Mouse (Mus musculus) left cerebral cortex, adult 11 months (tissue): ENCODE data around the gene Tkt.
"Not testable (repeated sequence)": the region's sequence is repeated elsewhere in the genome, so short reads cannot be mapped to it uniquely, and the experiment has no call there.

Experiments
- DNase-seq: peaks from one replicate; pipeline ENCODE4 v3.0.0; 2022; ENCODE audit warnings: low spot score

Gene Tkt

DNA sequence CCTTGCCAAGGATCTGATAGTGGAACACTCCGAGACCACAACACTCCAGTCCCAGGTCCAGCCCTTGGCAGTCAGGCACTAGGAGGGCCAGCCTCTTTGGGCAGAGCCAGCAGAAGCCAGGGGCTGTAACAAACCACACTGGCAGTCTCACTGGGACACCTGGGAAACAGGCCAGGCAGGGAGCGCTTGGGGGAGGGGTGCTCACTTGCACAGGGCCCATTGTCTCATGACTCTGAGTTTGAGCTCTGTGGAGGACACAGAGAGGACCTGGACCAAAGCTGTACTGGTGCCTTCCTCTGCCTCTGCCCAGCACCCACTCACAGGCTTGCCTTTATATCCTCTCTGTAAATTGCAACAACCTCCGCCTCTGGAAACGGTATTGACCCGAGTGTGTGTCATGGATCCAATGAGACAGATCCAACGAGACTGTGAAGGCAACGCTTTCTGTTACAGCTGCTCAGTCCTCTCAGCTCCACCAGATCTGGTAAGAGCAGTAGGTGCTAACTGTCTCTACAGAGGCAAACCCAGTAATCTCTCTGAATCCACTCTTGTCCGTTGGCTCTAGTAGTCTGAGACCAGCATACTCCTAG is at the start of gene Tkt:
Tkt (plus strand) TSS at position 229 of the 590 bp plus-strand sequence.
- DNase-seq: peak; percentile 82

DNA sequence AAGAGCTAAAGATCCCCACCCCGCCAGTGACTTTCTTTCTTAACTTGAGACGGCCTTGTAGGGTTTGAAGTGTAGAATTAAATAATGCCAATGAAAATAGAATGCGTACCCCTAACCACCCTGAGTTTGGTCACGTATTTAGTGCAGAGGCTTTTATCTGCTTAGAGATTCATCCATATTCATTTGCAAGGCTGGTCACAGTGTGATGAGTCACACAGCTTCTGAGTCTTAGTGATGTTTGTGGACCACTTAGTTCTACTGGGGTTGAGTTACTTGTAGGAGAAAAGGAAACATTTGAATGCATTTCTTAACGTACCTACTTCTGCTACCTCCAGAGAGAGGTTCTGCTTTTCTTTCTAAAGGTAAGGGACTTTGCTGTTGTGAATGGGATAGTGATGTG is 43.2 kb upstream of the Tkt start:
- no peak for DNase-seq

DNA sequence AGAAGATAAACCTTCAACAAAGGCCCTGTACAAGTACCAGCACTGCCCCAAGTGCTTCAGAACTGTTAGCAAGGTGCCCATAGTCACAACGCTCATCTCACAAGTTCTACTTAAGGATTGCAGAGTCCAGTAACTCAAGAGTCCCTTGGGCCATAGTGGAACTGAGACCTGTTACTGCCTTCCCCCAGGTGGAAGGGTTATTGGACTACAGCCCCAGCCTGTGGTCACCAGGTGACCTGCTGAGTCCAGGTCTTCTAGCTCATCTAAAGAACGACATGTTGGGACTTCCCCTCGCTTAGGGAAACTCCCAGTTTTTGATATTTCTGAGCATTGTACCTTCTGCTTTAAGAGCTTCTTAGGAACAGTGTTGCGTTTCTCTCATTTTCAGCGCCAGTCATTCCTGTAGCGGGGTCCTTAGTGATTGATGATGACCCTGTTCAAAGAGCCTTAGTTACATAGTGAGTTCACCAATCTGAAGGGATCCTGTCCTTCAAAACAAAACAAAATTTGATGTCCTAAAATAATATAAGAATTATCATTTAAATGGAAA is 37.9 kb upstream of the Tkt start:
- no peak for DNase-seq

DNA sequence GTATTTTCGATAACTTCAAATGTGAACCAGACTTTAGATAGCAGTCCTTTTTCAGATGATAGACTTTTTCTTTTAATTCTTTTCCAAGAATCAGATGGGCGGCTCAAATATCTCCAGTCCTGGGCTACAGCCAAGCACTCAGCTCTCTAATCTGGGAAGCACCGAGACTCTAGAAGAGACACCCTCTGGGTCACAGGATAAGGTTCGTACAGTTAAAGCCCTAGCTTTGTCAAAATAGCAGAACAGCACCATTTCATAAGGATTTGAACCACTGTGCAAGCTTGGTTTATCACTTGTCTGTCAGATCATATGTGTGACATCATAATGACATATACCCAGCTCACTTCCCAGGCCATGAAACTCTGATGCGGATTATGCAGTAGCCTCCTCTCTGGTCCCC is 35.3 kb upstream of the Tkt start:
- DNase-seq: no peak

DNA sequence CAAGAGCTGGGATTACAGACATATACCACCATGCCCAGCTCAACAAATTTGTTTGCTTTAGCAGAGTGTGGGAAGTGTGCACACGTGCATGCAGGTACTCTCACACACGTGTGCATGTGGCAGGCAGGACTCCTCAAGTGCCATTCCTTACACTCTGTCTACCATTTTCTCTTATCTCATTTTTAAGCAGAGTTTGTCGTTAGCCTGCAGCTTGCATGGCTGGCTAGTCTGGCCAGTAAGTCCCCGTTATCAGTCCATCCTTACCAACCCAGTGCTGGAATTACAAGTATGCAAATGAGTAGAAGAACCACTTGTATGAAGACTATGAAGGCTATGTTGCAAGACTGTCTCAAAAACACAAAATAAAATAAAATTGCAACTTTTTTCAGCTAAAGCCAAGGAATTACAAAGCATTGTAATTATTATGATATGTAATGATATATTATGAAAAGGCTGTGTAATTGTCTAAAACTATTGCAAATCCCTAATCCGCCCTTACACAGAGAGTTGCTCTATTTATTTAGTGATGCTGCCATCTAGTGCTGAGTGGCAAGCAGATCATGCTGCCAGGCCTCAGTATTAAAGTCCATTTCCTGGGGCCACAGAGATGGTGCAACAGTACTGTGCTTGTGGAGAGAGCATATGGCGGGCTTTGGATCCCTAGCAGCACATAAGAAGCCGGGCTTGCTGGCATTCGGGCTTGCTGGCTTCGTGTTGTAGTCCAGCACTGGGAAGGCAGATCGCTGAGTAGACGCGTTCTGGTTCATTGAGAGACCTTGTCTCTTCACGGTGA is 32.0 kb upstream of the Tkt start:
- DNase-seq: no peak

DNA sequence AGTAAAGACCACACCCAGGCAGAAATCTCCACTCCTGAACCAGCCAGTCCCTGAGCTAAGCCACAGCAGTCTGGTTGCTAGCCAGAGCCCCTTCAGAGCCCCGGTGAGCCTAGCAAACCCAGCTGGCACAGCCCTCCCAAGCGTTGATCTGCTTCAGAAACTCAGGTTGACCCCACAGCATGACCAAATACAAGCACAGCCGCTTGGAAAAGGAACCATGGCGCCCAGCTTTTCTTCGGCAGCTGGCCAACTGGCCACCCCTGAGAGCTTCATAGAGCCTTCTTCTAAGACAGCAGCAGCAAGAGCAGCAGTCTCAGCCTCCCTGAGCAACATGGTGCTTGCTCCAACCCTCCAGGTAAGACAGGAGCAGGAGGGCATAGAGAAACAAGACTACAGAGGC is 28.8 kb upstream of the Tkt start:
- no peak for DNase-seq

DNA sequence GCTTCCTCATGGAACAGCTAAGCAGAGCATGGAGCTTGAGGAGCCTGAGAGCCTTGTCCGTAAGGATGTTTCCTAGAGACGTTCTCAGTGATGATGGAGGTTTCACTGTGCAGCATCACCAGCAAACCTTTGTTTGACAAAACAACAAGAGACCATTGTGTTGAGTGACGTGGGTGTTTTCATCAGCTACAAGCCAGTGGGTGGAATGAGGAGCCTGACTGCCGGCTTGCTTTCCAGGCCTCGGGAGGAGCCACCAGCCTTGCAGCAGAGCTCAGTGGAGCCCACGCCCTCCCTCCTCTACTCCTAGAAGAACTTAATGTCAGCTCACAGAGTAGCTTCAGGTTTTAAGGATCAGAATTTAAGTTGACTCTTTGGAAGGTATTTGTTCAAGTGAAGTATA is 24.8 kb upstream of the Tkt start:
- peak; percentile 31 for DNase-seq

DNA sequence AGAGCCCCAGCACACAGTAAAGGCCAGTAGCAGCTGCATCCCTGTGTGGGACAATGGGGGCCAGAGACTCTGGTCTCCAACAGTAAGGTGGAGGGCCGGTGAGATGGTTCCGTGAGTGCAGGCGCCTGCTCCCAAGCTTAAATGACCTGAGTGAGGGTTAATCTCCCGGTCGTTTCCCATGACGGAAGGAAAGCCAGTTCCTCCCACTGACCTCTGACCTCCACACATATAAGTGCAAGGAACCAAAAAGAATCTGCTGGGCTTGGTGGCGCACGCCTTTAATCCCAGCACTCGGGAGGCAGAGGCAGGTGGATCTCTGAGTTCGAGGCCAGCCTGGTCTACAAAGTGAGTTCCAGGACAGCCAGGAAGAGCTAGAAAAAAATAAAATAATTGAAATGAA is 19.8 kb upstream of the Tkt start:
- no peak for DNase-seq

DNA sequence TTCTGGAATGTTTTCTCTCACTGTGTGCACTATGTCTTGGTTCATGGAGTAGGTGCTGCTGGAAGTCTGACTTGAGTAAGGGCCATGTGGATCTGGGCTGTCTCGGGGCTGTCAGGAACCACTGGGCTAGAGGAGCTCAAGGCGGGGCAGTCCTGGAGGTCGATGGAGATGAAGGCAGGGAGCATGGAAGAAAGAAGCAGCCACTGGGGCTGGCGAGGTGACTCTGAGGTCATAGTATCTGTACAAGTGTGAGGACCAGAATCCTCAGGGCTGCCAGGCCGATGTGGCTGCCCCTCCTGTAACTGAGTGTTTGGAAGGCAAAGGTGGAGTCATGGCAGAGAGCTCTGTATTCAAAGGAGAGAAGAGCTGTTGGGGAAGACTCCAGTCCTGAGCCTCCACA is 19.2 kb upstream of the Tkt start:
- DNase-seq: no peak

DNA sequence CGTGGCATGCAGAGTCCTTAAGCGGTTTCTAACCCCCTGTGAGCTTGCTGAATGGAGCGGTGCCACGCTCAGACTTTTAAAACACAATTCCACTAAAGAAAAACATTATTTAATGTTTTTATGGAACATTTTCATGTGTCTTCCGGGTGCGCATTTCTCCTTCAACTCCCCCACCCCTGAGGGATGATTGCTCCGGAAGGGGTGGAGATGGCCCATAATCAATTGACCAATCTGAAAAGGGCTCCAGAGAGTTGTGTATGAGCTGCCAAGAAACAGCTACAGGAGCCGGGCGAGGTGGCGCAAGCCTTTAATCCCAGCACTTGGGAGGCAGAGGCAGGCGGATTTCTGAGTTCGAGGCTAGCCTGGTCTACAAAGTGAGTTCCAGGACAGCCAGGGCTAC is 18.7 kb upstream of the Tkt start:
- no peak for DNase-seq

DNA sequence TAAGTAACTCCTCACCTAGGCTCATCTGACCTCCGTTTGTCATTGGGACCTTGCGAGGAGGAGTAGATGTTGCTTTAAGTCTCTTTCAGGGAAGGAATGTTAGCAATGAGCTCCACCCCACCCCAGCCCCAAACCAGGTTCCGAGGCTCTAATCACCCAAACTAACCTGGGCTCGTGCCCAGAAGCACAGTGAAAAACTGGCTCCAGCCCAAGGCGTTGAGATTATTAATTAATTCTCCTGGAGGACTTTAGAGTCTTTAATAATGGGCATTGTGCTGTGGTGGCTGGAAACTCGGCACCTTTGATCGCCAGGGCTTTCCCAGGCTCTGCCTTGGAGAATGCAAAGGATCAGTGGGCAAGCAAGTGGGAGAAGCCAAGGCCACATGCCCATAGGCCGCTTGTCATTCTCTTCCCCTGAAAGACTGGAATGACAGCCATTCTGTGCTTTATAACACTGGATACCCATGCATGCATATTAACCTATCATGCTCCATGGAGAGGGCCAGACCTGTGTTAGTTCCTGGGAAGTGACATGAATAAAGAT is 17.4 kb upstream of the Tkt start:
- no peak for DNase-seq

DNA sequence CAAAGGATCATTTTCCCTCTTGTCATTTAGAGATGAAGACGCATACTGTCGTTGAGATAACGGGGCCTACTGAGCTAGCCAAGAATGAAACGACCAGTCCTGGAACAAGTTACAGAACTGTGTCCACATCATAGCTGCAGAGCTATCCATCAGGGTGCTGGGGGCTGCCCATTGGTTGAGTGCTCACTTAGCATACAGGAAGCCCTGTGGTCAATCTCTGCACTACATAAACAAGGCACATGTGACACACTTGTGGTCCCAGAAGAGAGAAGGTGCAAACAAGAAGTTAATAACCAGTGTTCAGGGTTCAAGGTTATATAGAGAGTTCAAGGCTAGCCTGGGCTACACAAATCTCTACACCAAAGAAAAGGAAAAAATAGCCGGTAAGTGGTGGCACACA is 16.7 kb upstream of the Tkt start:
- no peak for DNase-seq

DNA sequence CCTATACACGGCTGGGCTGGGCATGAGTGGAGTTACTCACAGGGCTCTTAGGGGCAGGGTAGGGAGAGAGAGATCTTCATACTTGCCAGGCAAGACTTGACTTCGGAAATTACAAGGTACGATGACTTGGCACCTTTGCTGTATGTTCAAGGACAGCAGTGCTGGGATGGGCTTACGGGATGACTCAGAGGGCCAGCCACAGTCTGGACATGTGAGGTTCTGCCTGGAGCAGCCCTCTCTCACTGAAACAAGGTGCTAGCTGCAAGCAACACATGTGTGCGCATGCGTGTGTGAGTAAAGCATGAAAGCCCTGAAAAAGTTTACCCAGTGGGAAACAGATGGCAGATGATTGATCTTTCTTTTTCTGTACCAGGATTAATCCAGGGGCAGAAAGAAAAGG is 16.3 kb upstream of the Tkt start:
- DNase-seq: no peak

DNA sequence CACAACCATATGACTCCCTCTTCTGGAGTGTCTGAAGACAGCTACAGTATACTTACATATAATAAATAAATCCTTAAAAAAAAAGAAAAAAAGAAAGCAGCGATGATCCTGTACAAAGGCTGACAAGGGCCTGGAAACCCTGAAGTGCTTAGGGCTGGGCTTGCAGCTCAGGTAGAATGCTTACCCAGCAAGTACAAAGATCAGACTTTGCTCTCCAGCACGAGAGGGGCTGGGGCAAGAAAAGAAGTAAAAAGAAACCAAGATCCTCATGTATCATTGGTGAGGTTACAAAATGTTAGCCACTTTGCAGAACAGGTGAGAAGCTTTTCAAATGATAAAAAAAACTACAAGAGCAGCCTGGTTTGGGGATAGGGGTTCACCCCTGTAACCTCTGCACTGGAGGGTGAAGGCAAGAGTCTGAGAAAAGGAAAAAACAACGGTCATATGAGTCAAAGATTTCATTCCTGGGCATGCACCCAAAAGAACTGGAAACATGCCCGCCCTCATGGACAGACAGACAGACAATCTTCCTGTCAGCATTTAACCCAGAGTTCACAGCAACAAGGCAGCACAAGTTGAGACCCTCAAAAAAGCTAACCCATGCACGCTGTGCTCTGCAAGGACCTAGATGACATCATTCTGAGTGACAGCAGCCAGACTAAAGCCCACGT is 14.2 kb upstream of the Tkt start:
- no peak for DNase-seq

DNA sequence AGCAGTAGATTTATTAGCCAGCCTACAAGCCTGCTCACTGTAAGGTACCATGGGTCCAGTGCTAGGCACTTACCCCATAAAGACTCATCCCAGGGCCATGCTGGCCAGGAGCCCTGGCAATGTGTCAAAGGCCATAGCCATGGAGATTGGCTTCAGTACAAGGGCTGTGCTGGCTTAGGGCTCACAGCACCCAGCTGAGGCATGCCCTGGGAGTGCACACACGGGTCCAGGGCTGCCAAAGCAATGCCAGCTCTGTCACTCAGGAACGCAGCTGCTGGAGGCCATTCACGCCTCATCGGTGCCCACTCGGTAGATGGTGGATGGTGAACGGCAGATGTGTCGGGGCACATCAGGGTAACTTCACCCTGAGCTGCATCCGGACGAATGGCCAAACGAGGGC is 6.6 kb upstream of the Tkt start:
- peak; percentile 59 for DNase-seq

DNA sequence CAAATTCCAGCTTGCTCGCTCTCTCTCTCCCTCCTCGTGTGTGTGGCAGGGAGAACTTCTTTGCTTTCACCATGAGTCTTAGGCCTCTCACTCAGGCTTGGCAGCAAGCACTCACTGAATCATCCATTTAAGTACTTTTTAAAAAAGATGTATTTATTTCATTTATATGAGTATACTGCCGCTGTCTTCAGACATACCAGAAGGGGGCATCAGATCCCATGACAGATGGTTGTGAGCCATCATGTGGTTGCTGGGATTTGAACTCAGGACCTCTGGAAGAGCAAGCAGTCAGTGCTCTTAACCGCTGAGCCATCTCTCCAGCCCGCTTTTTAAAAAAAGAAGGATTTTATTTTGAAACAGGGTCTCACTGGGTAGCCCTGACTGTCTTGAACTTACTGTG is 4.8 kb upstream of the Tkt start:
- not testable (repeated sequence) for DNase-seq

DNA sequence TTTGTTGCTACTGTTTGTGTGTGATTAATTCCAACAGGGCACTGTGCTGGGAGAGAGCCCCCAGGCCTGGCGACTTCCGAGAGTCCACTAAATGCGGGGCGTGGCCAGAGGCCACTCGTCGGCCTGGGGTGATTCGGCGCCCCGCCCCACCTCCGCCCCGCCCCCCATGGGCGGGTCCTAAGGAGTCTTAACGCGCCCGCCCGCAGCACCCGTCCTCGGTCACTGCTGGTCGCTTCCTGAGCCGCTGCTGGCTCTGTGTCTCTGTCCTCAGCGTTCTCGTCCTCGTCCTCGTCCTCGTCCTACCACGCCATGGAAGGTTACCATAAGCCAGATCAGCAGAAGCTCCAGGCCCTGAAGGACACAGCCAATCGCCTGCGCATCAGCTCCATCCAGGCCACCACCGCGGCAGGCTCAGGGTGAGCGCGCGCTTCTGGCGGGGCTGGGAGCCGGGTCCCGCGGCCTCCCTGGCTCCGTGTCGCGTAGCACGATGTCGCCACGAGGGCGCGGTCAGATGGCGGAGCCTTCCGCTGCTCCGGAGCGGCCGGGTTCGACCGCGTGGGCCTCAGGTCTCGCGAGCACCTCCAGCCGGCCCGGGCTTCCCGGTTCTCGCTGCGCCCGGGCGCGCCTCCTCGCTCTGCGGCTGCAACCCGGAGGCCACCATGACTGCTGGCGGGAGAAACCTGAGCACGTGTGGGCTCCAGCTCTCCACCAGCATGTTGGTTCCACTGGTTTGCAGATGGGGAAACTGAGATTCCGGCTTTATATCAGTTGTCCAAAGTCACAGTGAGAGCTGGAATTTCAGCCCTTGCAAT is 1.0 kb downstream of the Tkt start:
- DNase-seq: peak; percentile 86

DNA sequence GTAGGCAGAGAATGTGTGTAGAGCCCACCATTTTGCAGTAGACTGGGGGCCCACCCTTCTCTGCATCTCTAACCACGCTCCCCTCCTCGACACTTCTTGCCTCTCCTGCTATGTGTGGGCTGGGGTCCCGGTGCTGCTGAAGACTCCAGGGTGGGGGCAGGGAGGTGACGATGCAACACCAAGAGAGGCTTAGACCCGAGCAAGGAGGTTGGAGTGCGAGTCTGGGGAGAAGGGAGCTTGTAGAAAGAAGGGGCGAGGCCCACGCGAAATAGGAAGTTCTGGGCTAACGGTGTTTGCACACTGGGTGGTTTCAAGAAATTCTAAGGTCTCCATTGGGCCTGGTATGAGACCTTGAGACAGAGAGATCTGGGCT is 1.6 kb downstream of the Tkt start:
- no peak for DNase-seq

DNA sequence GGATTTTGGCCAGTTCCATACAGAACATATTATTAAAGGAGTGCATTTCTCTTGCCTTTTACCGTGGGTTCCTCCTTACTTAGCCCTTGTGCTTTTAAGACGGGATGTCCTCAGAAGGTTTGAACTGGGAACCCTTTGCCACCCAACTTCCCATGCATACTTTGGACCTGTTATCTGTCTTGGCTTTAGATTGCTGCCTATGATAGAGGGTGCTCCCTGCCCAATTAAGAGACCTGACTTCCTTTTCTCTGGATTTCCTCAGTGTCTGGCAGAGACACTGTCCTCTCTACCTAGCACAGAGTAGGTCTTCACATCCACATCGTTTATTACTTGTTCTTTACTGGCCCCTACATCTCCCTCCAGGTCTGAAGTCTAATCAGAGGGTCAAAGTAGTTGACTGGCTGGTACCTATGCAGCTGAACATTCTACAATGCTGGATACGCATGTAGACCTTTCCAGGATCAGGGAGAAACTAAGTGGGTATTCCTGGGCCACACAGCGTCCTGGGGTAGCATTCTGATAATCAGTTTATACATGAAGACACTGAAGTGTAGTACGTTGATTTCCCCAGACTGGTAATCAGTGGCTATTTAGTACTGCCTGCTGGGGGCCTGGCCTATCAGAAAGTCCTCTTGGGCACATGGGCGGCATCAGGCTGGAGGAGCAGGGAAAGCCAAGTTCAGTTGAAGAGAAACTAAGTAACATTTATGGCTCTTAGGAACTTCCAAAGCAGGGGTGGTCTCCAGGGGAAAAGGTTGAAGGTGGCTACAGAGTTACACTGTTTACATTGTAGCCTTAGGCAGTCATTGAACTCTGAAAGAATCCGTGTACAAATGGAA is 2.3 kb downstream of the Tkt start:
- no peak for DNase-seq

DNA sequence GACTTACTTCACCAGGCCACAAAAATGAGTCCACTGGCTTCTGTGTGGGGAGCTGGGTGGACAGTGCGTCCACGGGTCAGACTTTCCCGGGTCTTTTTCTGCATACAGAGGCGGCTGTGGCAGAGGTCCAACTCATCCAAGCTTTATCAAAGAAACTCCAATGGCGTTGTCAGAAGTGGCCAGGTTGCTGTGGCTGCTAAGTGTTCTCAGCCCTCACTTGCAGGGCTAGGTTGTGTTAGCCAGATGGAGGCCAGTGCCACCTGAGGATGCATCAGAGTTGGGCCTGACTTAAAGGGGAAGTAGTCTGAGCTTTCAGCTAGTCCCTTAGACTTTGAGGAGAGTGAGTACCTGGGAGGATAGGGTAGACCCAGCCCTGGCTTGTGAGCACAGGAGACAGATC is 3.4 kb downstream of the Tkt start:
- no peak for DNase-seq

DNA sequence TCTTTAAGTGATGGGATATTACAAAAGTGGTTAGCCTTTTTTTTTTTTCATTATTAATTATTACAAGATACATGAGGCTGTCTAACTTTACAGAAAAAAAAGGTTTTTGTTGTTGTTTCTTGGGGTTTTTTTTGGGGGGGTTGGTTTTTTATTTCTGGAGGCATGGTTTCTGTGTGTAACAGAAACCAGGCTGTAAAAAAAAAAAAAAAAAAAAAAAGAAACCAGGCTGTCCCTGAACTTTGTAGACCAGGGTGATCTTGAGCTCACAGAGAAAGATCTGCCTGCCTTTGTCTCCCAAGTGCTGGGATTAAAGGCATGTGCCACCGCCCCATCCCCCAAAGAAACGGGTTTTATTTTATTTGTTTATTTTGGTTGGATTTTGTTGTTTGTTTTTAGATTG is 3.8 kb downstream of the Tkt start:
- no peak for DNase-seq
